Mouse (Mus musculus): Measurements from ENCODE around the gene Selp. TPM values are rescaled to one million over a fixed set of nuclear protein-coding genes. Genes with fewer than 3 reads are reported as not detected.

Gene Selp
- polyA plus RNA-seq, 1 experiment from 2014 or later: not detected

- Histone ChIP-seq H3K4me3 (no peak overlapping the region), H3K36me3 (no peaks in the 10 kb centered on the region), H3K27me3 (no peaks in the 10 kb centered on the region), H3K9ac (no peak overlapping the region), H3K9me3 (no peaks in the 10 kb centered on the region), H3K4me2 (no peak overlapping the region), H3K4me1 (replicated peaks) (no peaks in the 10 kb centered on the region), H3K27ac (replicated peaks) (no peak overlapping the region)
- ATAC-seq (ENCODE audit: low read depth): no peak
- 95% methylated on average over 3 of the region's 3 CpGs for WGBS
These were observed 5.7 kb downstream of the Selp start for GRCm38 (mm10) chr1:164120777-164121158.

- Histone ChIP-seq H3K9me3 (no peaks in the 10 kb centered on the region), H3K4me1 (replicated peaks) (no peaks in the 10 kb centered on the region), H3K27me3 (no peaks in the 10 kb centered on the region), H3K4me2 (no peak overlapping the region), H3K36me3 (no peaks in the 10 kb centered on the region), H3K4me3 (no peak overlapping the region), H3K27ac (replicated peaks) (no peak overlapping the region), H3K9ac (no peak overlapping the region)
- ATAC-seq (ENCODE audit: low read depth): no peak
- WGBS: 63% methylated on average over 3 of the region's 3 CpGs
These were observed 8.8 kb downstream of the Selp start for GRCm38 (mm10) chr1:164123836-164124235.

- H3K4me2 ChIP-seq: no peak overlapping the region
- H3K9me3 ChIP-seq: no peaks in the 10 kb centered on the region
- H3K27me3 ChIP-seq: no peaks in the 10 kb centered on the region
- H3K4me3 ChIP-seq: no peak overlapping the region
- no peak for ATAC-seq (ENCODE audit: low read depth)
- no peaks in the 10 kb centered on the region for H3K36me3 ChIP-seq
- no peak overlapping the region for H3K27ac ChIP-seq (replicated peaks)
- H3K9ac ChIP-seq: no peak overlapping the region
- H3K4me1 ChIP-seq (replicated peaks): no peaks in the 10 kb centered on the region
- 75% methylated on average over 3 of the region's 3 CpGs for WGBS
These were observed 14.9 kb downstream of the Selp start for GRCm38 (mm10) chr1:164130013-164130412.

- Histone ChIP-seq H3K4me3 (no peak overlapping the region), H3K9ac (no peak overlapping the region), H3K4me2 (no peak overlapping the region), H3K4me1 (replicated peaks) (no peaks in the 10 kb centered on the region), H3K36me3 (no peaks in the 10 kb centered on the region), H3K9me3 (no peaks in the 10 kb centered on the region), H3K27me3 (no peaks in the 10 kb centered on the region), H3K27ac (replicated peaks) (no peak overlapping the region)
- WGBS: 85% methylated on average over 1 of the region's 1 CpGs
- ATAC-seq (ENCODE audit: low read depth): no peak
These were observed 17.5 kb downstream of the Selp start for GRCm38 (mm10) chr1:164132609-164133008.

GRCm38 (mm10) chr1:164134101-164134500 is 19.0 kb downstream of the Selp start:
- Histone ChIP-seq H3K36me3 (no peaks in the 10 kb centered on the region), H3K4me3 (no peak overlapping the region), H3K9ac (no peak overlapping the region), H3K4me2 (no peak overlapping the region), H3K27me3 (no peaks in the 10 kb centered on the region), H3K4me1 (replicated peaks) (no peaks in the 10 kb centered on the region), H3K9me3 (no peaks in the 10 kb centered on the region), H3K27ac (replicated peaks) (no peak overlapping the region)
- 88% methylated on average over 6 of the region's 6 CpGs for WGBS
- no peak for ATAC-seq (ENCODE audit: low read depth)

- no peaks in the 10 kb centered on the region for H3K27me3 ChIP-seq
- no peak overlapping the region for H3K4me2 ChIP-seq
- 79% methylated on average over 5 of the region's 5 CpGs for WGBS
- no peaks in the 10 kb centered on the region for H3K36me3 ChIP-seq
- H3K27ac ChIP-seq (replicated peaks): no peak overlapping the region
- no peak for ATAC-seq (ENCODE audit: low read depth)
- H3K4me1 ChIP-seq (replicated peaks): no peaks in the 10 kb centered on the region
- no peaks in the 10 kb centered on the region for H3K9me3 ChIP-seq
- no peak overlapping the region for H3K9ac ChIP-seq
- H3K4me3 ChIP-seq: no peak overlapping the region
These were observed 20.3 kb downstream of the Selp start for GRCm38 (mm10) chr1:164135360-164135759.

GRCm38 (mm10) chr1:164135960-164136359 is 20.9 kb downstream of the Selp start:
- WGBS: 77% methylated on average over 11 of the region's 11 CpGs
- Histone ChIP-seq H3K9me3 (no peaks in the 10 kb centered on the region), H3K4me2 (no peak overlapping the region), H3K27ac (replicated peaks) (no peak overlapping the region), H3K4me3 (no peak overlapping the region), H3K4me1 (replicated peaks) (no peaks in the 10 kb centered on the region), H3K36me3 (no peaks in the 10 kb centered on the region), H3K27me3 (no peaks in the 10 kb centered on the region), H3K9ac (no peak overlapping the region)
- ATAC-seq (ENCODE audit: low read depth): no peak

- no peaks in the 10 kb centered on the region for H3K4me1 ChIP-seq (replicated peaks)
- H3K9me3 ChIP-seq: no peaks in the 10 kb centered on the region
- WGBS: 79% methylated on average over 6 of the region's 6 CpGs
- no peak overlapping the region for H3K4me2 ChIP-seq
- H3K27ac ChIP-seq (replicated peaks): no peak overlapping the region
- no peak overlapping the region for H3K9ac ChIP-seq
- H3K27me3 ChIP-seq: no peaks in the 10 kb centered on the region
- no peaks in the 10 kb centered on the region for H3K36me3 ChIP-seq
- H3K4me3 ChIP-seq: no peak overlapping the region
- no peak for ATAC-seq (ENCODE audit: low read depth)
These were observed 21.6 kb downstream of the Selp start for GRCm38 (mm10) chr1:164136636-164137035.

- Histone ChIP-seq H3K4me2 (peak overlapping the region; percentile 36), H3K9me3 (no peaks in the 10 kb centered on the region), H3K4me1 (replicated peaks) (no peaks in the 10 kb centered on the region), H3K4me3 (no peak overlapping the region), H3K36me3 (no peaks in the 10 kb centered on the region), H3K27me3 (no peaks in the 10 kb centered on the region), H3K27ac (replicated peaks) (no peak overlapping the region), H3K9ac (0 out of 2 replicates have a peak overlapping the region, but pooled peaks have one; percentile 41)
- 10% methylated on average over 5 of the region's 5 CpGs for WGBS
- peak; percentile 84 for ATAC-seq (ENCODE audit: low read depth)
These were observed 23.5 kb downstream of the Selp start for GRCm38 (mm10) chr1:164138365-164139130.

GRCm38 (mm10) chr1:164139464-164139863 is 24.4 kb downstream of the Selp start:
- Histone ChIP-seq H3K9ac (no peak overlapping the region), H3K27me3 (no peaks in the 10 kb centered on the region), H3K27ac (replicated peaks) (no peak overlapping the region), H3K4me2 (no peak overlapping the region), H3K4me3 (no peak overlapping the region), H3K4me1 (replicated peaks) (no peaks in the 10 kb centered on the region), H3K9me3 (no peaks in the 10 kb centered on the region), H3K36me3 (no peaks in the 10 kb centered on the region)
- 70% methylated on average over 4 of the region's 4 CpGs for WGBS
- no peak for ATAC-seq (ENCODE audit: low read depth)

- Histone ChIP-seq H3K27me3 (0 out of 2 replicates have a peak, but pooled peaks cover 5% of the 10 kb centered on the region), H3K9ac (no peak overlapping the region), H3K4me3 (no peak overlapping the region), H3K4me1 (replicated peaks) (peaks cover 11% of the 10 kb centered on the region; the same call in 1 of the 2 replicates), H3K9me3 (no peaks in the 10 kb centered on the region), H3K4me2 (no peak overlapping the region), H3K27ac (replicated peaks) (no peak overlapping the region), H3K36me3 (no peaks in the 10 kb centered on the region)
- no peak for ATAC-seq (ENCODE audit: low read depth)
- 91% methylated on average over 7 of the region's 7 CpGs for WGBS
These were observed 34.0 kb downstream of the Selp start for GRCm38 (mm10) chr1:164149083-164149482.

- Histone ChIP-seq H3K27ac (replicated peaks) (no peak within 1 kb of the TSS), H3K4me3 (no peak within 1 kb of the TSS), H3K4me1 (replicated peaks) (peaks cover 11% of the 10 kb centered on the region; the same call in 1 of the 2 replicates), H3K9me3 (no peaks in the 10 kb centered on the region), H3K9ac (no peak within 1 kb of the TSS), H3K27me3 (0 out of 2 replicates have a peak, but pooled peaks cover 5% of the 10 kb centered on the region), H3K36me3 (no peaks in the 10 kb centered on the region), H3K4me2 (peak within 1 kb of the TSS; percentile 27; the same call in 1 of the 2 replicates)
- 11% methylated on average over 16 of the region's 16 CpGs for WGBS
- no peak for ATAC-seq (ENCODE audit: low read depth)
These were observed 36.5 kb downstream of the Selp start, which contains the start of gene F5 for GRCm38 (mm10) chr1:164151387-164152088. Gene F5, plus strand, starts transcription at chr1:164151838.
